Mouse (Mus musculus) kidney, adult 2 months (tissue): ENCODE results near the gene Mast3. TPM values are rescaled to one million over a fixed set of nuclear protein-coding genes. Genes with fewer than 3 reads are reported as not detected.

Source experiments
- DNase-seq: peaks from one replicate; pipeline ENCODE4 v3.0.0; 2021
- H3K27ac ChIP-seq: fragments of 200-500 bp; 2 replicates; pipeline ENCODE4 v1.5.1; 2012; ENCODE audit warnings: low read depth, low read length, control low read depth, inconsistent platforms; ENCODE audit not compliant: insufficient read depth
- H3K27me3 ChIP-seq: fragments of 200-500 bp; replicated peaks from 2 replicates; pipeline ENCODE4 v1.6.1; 2012; ENCODE audit warnings: mild to moderate bottlenecking, moderate library complexity, low read length, inconsistent platforms; ENCODE audit not compliant: control insufficient read depth, insufficient read depth
- H3K36me3 ChIP-seq: fragments of 200-500 bp; 2 replicates; pipeline ENCODE4 v1.6.1; 2012; ENCODE audit warnings: mild to moderate bottlenecking, moderate library complexity, low read length, inconsistent platforms; ENCODE audit not compliant: control insufficient read depth, insufficient read depth
- H3K4me1 ChIP-seq: fragments of 200-500 bp; 2 replicates; pipeline ENCODE4 v1.6.1; 2011; ENCODE audit warnings: low read length; ENCODE audit not compliant: control insufficient read depth, insufficient read depth
- H3K4me3 ChIP-seq: fragments of 200-500 bp; 2 replicates; pipeline ENCODE4 v1.5.1; 2011; ENCODE audit warnings: mild to moderate bottlenecking, low read depth, low read length, control low read depth; ENCODE audit not compliant: insufficient read depth
- CTCF ChIP-seq: fragments of 200-500 bp; conservative IDR thresholded peaks from 2 replicates; pipeline ENCODE4 v1.5.1; 2011; ENCODE audit warnings: low read depth, mild to moderate bottlenecking, control low read depth, low read length, moderate library complexity, mixed read lengths; ENCODE audit not compliant: insufficient read depth, insufficient read length
- POLR2A ChIP-seq: fragments of 200-500 bp; IDR thresholded peaks from one replicate; pipeline ENCODE4 v1.6.1; 2011; ENCODE audit warnings: low read depth, low read length, control low read depth
- WGBS: fragments of 180-500 bp; shearing (Covaris S2); methylation state at CpG from one replicate; pipeline ENCODE4 v1.1.7; 2018; 5-methylcytosine and 5-hydroxymethylcytosine counted together
- polyA plus RNA-seq: library from polyadenylated mRNA; depleted of rRNA; stranded (reverse); fragments of >200 nt; gene quantifications from 2 replicates; pipeline ENCODE4 v1.2.3, GENCODE M21; 2012

The Mast3 gene
- polyA plus RNA-seq, 1 experiment: 25.3 TPM

GRCm38 (mm10) chr8:70802786-70803510 lies 1.9 kb downstream of the Mast3 start:
- no peaks in the 10 kb centered on the region for H3K27me3 ChIP-seq
- no peaks in the 10 kb centered on the region for H3K36me3 ChIP-seq
- no peak overlapping the region for H3K27ac ChIP-seq
- TF ChIP-seq CTCF: no peak
- no peak for TF ChIP-seq POLR2A
- DNase-seq: no peak
- WGBS: 76% methylated on average over 11 of the region's 11 CpGs
- no peak overlapping the region for H3K4me3 ChIP-seq
- H3K4me1 ChIP-seq: no peaks in the 10 kb centered on the region; the same call in 1 of the 2 replicates

DNA sequence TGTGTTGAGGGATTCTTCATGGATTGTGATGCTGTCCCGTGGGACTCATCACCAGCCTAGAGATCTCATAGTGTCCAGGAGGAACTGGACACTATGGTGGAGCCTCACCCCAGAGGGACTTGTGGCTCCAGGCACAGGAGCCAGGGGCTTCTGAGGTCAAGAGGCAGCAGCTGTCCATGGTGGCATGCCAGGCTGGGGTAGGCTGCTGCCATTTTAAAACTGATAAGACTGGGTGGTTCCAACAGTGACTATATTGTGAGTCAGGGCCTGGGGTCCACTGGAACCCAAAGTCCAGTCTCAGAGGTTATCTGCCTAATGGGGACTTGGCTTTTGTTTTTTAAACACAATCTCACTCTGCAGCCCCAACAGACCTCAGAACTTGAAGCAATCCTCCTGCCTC lies 3.0 kb downstream of the Mast3 start:
- Histone ChIP-seq H3K36me3 (no peaks in the 10 kb centered on the region), H3K27me3 (no peaks in the 10 kb centered on the region), H3K4me3 (no peak overlapping the region), H3K4me1 (no peaks in the 10 kb centered on the region; the same call in 1 of the 2 replicates), H3K27ac (no peak overlapping the region)
- TF ChIP-seq CTCF (no peak), POLR2A (no peak)
- no peak for DNase-seq
- WGBS: 79% methylated on average over 1 of the region's 1 CpGs

DNA sequence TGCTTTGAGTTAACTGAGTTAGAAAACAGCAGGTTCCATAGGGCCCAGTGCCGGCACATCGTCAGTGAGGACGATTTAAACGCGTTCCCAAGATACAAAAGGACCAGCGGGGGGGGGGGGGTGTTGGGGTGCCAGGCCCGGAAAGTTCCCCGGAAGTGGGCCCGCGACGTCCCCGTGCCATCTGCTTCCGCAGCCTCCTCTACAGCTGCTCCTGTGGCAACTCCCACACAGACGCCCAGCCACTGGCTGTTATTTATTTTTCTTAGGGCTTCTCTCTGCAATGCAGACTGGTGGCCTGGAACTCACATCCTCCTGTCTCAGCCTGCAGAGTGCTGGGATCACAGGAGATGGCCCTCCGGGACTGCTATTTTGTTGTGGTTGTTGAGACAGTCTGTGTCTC lies 3.7 kb downstream of the Mast3 start:
- no peaks in the 10 kb centered on the region; the same call in 1 of the 2 replicates for H3K4me1 ChIP-seq
- DNase-seq: no peak
- no peak for TF ChIP-seq CTCF
- no peak overlapping the region for H3K27ac ChIP-seq
- WGBS: 22% methylated on average over 15 of the region's 15 CpGs
- no peak overlapping the region for H3K4me3 ChIP-seq
- H3K27me3 ChIP-seq: no peaks in the 10 kb centered on the region
- no peaks in the 10 kb centered on the region for H3K36me3 ChIP-seq

- DNase-seq: no peak
- H3K4me1 ChIP-seq: no peaks in the 10 kb centered on the region; the same call in 1 of the 2 replicates
- H3K27ac ChIP-seq: no peak overlapping the region
- TF ChIP-seq POLR2A (no peak), CTCF (no peak)
- WGBS: 68% methylated on average over 10 of the region's 10 CpGs
- no peak overlapping the region for H3K4me3 ChIP-seq
- H3K36me3 ChIP-seq: no peaks in the 10 kb centered on the region
- no peaks in the 10 kb centered on the region for H3K27me3 ChIP-seq
Observed at GRCm38 (mm10) chr8:70800648-70801047, 4.2 kb downstream of the Mast3 start.

GRCm38 (mm10) chr8:70798281-70798680 lies 6.6 kb downstream of the Mast3 start:
- TF ChIP-seq CTCF (no peak), POLR2A (no peak)
- no peaks in the 10 kb centered on the region for H3K27me3 ChIP-seq
- H3K27ac ChIP-seq: peak overlapping the region; percentile 93
- 11% methylated on average over 15 of the region's 15 CpGs for WGBS
- peaks cover under 1% of the 10 kb centered on the region; the same call in 1 of the 2 replicates for H3K4me1 ChIP-seq
- no peak overlapping the region for H3K4me3 ChIP-seq
- H3K36me3 ChIP-seq: no peaks in the 10 kb centered on the region
- peak; percentile 89 for DNase-seq

- TF ChIP-seq CTCF (no peak), POLR2A (no peak)
- no peaks in the 10 kb centered on the region for H3K27me3 ChIP-seq
- H3K4me3 ChIP-seq: peak overlapping the region; percentile 48
- H3K4me1 ChIP-seq: peaks cover 6% of the 10 kb centered on the region; the same call in 1 of the 2 replicates
- peak overlapping the region; percentile 93 for H3K27ac ChIP-seq
- under 1% methylated on average over 56 of the region's 57 CpGs for WGBS
- no peaks in the 10 kb centered on the region for H3K36me3 ChIP-seq
- peak; percentile 96 for DNase-seq
Observed at GRCm38 (mm10) chr8:70797081-70798070, 7.5 kb downstream of the Mast3 start.

DNA sequence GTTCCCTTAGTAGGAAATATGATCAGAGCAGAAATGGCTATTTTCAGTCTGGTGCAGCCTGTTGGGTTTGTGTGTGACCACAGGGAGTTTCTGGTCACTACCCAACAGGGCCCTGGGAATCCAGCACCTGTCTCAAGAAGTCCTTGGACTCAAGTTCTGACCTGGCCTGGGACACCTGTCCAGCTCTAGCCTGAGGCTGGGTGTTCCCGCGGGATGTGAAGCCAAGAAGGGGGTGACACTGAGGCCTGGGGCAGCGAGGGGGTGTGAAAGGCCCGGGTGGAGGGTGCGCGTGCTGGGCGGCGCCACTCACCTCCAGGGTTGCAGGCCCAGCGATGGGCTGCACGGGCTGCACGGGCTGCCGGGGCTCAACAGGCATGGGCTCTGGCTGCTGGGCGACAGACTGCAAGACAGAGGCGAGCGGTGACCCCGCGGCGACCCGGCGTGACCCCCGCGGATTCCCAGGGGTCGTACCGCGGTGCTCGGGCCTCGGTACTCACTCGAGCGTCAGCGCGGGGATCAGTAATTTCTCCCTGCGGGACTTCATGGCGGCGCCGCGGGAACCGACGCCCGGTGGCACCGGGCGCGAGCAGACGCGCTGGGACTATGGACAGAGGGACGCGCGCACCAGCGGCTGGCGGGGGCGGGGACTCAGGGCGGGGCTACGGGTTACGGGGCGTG lies 8.3 kb downstream of the Mast3 start:
- Histone ChIP-seq H3K36me3 (no peaks in the 10 kb centered on the region), H3K4me3 (peak overlapping the region; percentile 48), H3K4me1 (peaks cover 10% of the 10 kb centered on the region; the same call in 1 of the 2 replicates), H3K27me3 (no peaks in the 10 kb centered on the region), H3K27ac (peak overlapping the region; percentile 54)
- no peak for TF ChIP-seq CTCF
- TF ChIP-seq POLR2A: no peak
- no peak for DNase-seq
- 6% methylated on average over 54 of the region's 54 CpGs for WGBS
